Mouse (Mus musculus) limb, embryonic 10.5 days (tissue): ENCODE results near the gene Cog4. TPM values are rescaled to one million over a fixed set of nuclear protein-coding genes. Genes with fewer than 3 reads are reported as not detected.
A peak's percentile ranks its signal among the peaks of the same experiment; 100 is the strongest.
"Not testable (repeated sequence)": the region's sequence is repeated elsewhere in the genome, so short reads cannot be mapped to it uniquely, and the experiment has no call there.

Source experiments
- DNase-seq: peaks from one replicate; pipeline ENCODE4 v3.0.0-alpha.2; 2017; ENCODE audit warnings: low spot score
- H3K27ac ChIP-seq: fragments of 300-500 bp; sonication (generic); 2 replicates; pipeline ENCODE4 v1.5.1; 2016; ENCODE audit warnings: mild to moderate bottlenecking
- H3K27me3 ChIP-seq: fragments of 300-500 bp; sonication (generic); 2 replicates; pipeline ENCODE4 v1.6.1; 2016; ENCODE audit warnings: low read depth, mild to moderate bottlenecking; ENCODE audit not compliant: poor library complexity, severe bottlenecking
- H3K36me3 ChIP-seq: fragments of 300-500 bp; sonication (generic); 2 replicates; pipeline ENCODE4 v1.6.1; 2016; ENCODE audit warnings: mild to moderate bottlenecking, moderate library complexity
- H3K4me1 ChIP-seq: fragments of 300-500 bp; sonication (generic); 2 replicates; pipeline ENCODE4 v1.6.1; 2016
- H3K4me3 ChIP-seq: fragments of 300-500 bp; sonication (generic); 2 replicates; pipeline ENCODE4 v1.5.1; 2016; ENCODE audit warnings: mild to moderate bottlenecking, moderate library complexity
- H3K9me3 ChIP-seq: fragments of 300-500 bp; sonication (generic); replicated peaks from 2 replicates; pipeline ENCODE4 v1.6.1; 2016; ENCODE audit warnings: mild to moderate bottlenecking
- WGBS: fragments of 180-500 bp; shearing (Covaris S2); methylation state at CpG from one replicate; pipeline ENCODE4 v1.1.7; 2016; 5-methylcytosine and 5-hydroxymethylcytosine counted together
- polyA plus RNA-seq: library from polyadenylated mRNA; unstranded; fragments of >200 nt; fragmentation: Nextera tagmentation; extraction: Ambion mirVana; gene quantifications from 2 replicates; pipeline ENCODE4 v1.2.1, GENCODE M21; 2016

Cog4 gene
- polyA plus RNA-seq, 1 experiment from 2014 or later = 87.0 TPM

GRCm38 (mm10) chr8:110902579-110902965 is 56.2 kb downstream of the Cog4 start:
- H3K4me3 ChIP-seq = peak overlapping the region; percentile 74

DNA sequence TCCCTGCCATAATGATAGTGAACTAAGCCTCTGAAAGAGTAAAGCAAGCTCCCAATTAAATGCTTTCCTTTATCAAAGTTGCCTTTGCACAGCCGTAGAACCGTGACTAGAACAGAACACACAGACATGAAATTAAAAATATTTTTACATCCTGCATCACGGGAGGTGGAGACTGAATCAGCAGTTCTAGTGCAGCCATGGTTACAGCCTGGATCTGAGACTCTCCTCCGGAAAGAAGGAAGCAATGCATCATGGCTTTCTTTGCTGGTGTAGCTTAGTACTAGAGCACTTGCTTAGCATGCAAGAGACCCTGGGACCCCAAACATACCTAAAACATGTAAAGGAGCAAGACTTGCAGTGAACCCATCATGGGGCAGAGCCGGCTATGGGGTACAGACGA is 59.0 kb downstream of the Cog4 start:
- H3K4me1 ChIP-seq = peaks cover 7% of the 10 kb centered on the region
- no peaks in the 10 kb centered on the region for H3K27me3 ChIP-seq
- no peak overlapping the region for H3K27ac ChIP-seq
- no peaks in the 10 kb centered on the region for H3K9me3 ChIP-seq
- no peak overlapping the region for H3K4me3 ChIP-seq
- no peaks in the 10 kb centered on the region for H3K36me3 ChIP-seq
- DNase-seq = no peak
- WGBS = 90% methylated on average over 6 of the region's 6 CpGs

More at GRCm38 (mm10) chr8:110902579-110902965, 56.2 kb downstream of the Cog4 start:
- Histone ChIP-seq H3K4me1 (peaks cover 7% of the 10 kb centered on the region), H3K36me3 (peaks cover 18% of the 10 kb centered on the region), H3K27me3 (no peaks in the 10 kb centered on the region), H3K27ac (peak overlapping the region; percentile 85), H3K9me3 (no peaks in the 10 kb centered on the region)
- WGBS = 73% methylated on average over 2 of the region's 2 CpGs
- DNase-seq = no peak

DNA sequence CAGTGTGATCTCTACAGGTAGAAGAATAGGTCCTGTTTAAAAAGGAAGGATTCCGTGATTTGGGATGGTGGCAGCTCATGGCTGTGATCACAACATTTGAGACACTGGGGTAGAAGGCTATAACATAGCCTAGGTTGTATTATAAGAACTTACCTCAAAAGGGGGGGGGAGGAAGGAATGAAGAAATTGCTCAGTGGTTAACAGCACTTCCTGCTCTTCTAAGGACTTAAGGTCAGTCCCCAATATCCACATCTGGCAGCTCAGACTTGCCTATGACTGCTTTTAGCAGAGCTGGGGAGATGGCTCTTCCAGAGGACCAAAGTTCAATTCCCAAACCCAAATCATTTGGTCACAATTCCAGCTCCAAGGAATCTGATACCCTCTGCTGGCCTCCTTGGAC is 60.3 kb downstream of the Cog4 start:
- Histone ChIP-seq H3K27me3 (no peaks in the 10 kb centered on the region), H3K27ac (no peak overlapping the region), H3K36me3 (no peaks in the 10 kb centered on the region), H3K4me1 (peaks cover 2% of the 10 kb centered on the region), H3K9me3 (no peaks in the 10 kb centered on the region), H3K4me3 (no peak overlapping the region)
- 97% methylated on average over 1 of the region's 1 CpGs for WGBS
- DNase-seq = no peak

DNA sequence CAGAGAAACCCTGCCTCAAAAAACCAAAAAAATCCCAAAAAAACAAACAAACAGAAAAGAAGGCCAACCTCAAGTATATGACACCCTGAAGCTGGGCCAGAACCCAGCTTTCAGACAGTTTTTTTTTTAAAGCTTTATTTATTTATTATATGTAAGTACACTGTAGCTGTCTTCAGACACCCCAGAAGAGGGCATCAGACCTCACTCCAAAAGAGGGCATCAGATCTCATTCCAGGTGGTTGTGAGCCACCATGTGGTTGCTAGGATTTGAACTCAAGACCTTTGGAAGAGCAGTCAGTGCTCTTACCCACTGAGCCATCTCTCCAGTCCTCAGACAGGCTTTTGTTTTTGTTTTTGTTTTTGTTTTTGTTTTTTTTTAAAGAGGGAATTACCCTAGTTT is 63.5 kb downstream of the Cog4 start:
- not testable (repeated sequence) for DNase-seq, H3K27ac ChIP-seq, H3K4me3 ChIP-seq, H3K9me3 ChIP-seq, H3K36me3 ChIP-seq, H3K27me3 ChIP-seq, H3K4me1 ChIP-seq

DNA sequence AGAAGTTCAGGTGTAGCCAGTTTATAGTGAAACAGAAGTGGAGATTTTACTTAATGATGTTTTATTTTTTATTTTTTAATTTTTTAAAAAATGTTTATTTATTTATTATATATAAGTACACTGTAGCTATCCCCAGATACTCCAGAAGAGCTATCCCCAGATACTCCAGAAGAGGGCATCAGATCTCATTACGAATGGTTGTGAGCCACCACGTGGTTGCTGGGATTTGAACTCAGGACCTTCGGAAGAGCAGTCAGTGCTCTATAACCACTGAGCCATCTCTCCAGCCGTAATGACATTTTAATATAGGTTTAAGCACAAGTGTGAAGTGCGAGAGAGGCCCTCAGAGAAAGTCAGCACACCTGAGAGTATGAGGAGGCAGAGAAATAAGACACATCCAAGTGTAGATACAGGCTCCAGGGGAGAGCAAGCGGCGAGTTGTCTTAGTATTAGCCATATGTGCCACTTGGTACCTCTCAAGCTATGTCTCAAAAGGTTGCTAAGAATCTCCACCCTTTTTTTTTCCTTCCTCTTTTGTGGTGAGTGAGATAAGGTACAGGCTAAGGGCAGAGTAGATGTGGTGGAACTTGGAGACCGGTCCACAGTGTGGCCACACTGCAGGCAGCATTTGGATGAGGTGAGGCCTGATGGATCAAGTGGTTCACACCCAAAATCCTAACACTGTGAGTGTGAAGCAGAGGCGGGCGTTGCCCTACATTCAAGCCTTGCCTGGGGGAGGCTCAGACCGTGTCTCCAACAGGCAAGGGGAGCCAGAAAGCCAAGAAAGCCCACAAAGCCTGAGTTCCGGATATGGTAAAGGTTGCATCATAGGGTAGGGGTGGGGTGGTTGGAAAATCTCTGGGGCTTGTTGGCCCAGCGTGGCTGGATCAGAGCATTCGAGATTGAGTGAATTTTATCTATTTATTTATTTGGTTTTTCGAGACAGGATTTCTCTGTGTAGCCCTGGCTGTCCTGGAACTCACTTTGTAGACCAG is 65.5 kb downstream of the Cog4 start:
- 84% methylated on average over 15 of the region's 15 CpGs for WGBS
- H3K27me3 ChIP-seq = no peaks in the 10 kb centered on the region
- no peak overlapping the region for H3K4me3 ChIP-seq
- H3K36me3 ChIP-seq = no peaks in the 10 kb centered on the region
- DNase-seq = no peak
- H3K9me3 ChIP-seq = no peaks in the 10 kb centered on the region
- no peak overlapping the region for H3K27ac ChIP-seq
- no peaks in the 10 kb centered on the region for H3K4me1 ChIP-seq

DNA sequence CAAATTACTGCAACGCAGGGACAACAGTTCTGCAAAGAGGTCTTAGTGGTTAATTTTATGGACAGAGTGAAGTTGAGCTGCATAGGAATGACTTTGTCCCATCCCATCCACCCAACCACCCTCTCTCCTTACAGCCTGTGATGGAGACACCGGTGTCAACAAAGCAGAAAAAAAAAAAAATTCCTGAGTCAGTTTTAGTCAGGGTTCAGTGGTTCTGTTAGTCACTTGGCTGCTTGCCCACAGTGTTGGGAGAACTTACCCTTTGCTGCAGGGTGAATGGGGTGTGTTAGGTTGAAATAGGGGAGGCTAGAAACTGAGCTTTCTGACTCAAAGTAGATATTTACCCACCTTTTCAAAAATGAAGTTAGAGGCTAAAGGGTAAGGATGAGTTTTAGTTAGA is 71.0 kb downstream of the Cog4 start:
- no peak for DNase-seq
- no peaks in the 10 kb centered on the region for H3K27me3 ChIP-seq
- peaks cover 35% of the 10 kb centered on the region for H3K4me1 ChIP-seq
- H3K36me3 ChIP-seq = peaks cover 8% of the 10 kb centered on the region; the same call in 1 of the 2 replicates
- H3K4me3 ChIP-seq = no peak overlapping the region
- H3K9me3 ChIP-seq = no peaks in the 10 kb centered on the region
- H3K27ac ChIP-seq = no peak overlapping the region
- 86% methylated on average over 2 of the region's 2 CpGs for WGBS

- Histone ChIP-seq H3K27me3 (no peaks in the 10 kb centered on the region), H3K4me1 (peaks cover 39% of the 10 kb centered on the region), H3K36me3 (peaks cover 14% of the 10 kb centered on the region), H3K27ac (no peak overlapping the region), H3K4me3 (no peak overlapping the region), H3K9me3 (no peaks in the 10 kb centered on the region)
- no peak for DNase-seq
- WGBS = 80% methylated on average over 11 of the region's 11 CpGs
These were observed 71.6 kb downstream of the Cog4 start for GRCm38 (mm10) chr8:110918027-110918426.

DNA sequence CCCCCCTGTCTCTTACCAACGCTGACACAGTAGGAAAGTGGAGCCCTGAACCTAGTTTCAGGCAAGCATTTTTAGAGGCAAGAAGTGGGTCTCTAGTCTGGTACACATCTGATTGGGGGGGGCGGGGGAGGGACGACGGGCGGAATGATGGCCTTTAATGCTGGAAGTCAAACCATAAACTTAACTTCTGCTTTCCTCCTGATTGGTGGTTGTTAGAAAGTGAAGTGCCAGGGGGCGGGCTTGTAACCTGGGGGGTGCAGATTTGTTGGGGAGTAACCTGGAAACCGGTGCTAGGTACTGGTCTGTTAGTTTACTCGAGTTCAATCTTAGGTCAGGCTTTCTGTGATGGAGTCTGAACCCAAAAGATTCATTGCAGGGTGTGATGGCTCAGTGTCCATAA is 72.1 kb downstream of the Cog4 start:
- Histone ChIP-seq H3K36me3 (peaks cover 19% of the 10 kb centered on the region), H3K4me1 (peaks cover 39% of the 10 kb centered on the region), H3K27me3 (no peaks in the 10 kb centered on the region), H3K27ac (no peak overlapping the region), H3K4me3 (no peak overlapping the region), H3K9me3 (no peaks in the 10 kb centered on the region)
- DNase-seq = no peak
- 52% methylated on average over 8 of the region's 8 CpGs for WGBS

DNA sequence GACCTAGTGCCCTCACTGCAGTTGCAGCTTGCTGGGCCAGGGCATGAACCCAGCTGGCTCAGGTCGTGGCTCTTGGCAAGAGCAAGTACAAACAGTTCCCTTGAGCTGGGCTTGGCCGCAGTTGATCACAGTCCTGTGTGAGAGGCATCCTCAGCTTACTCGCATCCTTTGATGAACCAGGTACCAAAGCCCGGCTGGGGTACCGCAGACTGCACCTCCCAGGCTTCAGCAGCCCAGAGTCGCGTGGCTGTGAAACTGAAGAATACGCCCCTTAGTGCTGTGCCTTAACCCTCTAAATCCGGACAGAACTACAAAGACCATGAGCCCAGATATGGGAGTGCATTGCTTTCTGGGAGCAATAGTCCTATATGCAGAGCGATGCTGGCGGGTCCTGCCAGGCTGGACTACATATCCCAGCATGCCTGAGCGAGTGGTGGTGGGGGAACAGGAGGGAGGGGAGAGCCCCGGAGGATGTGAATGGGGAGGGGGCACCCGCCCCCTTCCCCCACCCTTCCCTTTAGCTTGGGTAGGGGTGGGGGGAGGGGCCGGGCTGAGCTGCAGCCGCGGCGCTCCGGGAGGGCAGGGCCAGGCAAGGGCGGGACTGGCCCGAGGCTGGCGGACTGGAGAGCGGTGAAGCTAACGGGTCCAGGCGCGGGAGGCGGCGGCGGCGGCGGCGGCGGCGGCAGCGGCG is 73.1 kb downstream of the Cog4 start, which contains the start of gene St3gal2:
St3gal2 (plus strand) TSS at position 582 of the 691 bp plus-strand sequence.
- no peaks in the 10 kb centered on the region for H3K27me3 ChIP-seq
- peak; percentile 92 for DNase-seq
- peak within 1 kb of the TSS; percentile 97 for H3K27ac ChIP-seq
- 3% methylated on average over 35 of the region's 36 CpGs for WGBS
- peaks cover 39% of the 10 kb centered on the region for H3K4me1 ChIP-seq
- peaks cover 28% of the 10 kb centered on the region for H3K36me3 ChIP-seq
- H3K9me3 ChIP-seq = no peaks in the 10 kb centered on the region
- H3K4me3 ChIP-seq = peak within 1 kb of the TSS; percentile 87

DNA sequence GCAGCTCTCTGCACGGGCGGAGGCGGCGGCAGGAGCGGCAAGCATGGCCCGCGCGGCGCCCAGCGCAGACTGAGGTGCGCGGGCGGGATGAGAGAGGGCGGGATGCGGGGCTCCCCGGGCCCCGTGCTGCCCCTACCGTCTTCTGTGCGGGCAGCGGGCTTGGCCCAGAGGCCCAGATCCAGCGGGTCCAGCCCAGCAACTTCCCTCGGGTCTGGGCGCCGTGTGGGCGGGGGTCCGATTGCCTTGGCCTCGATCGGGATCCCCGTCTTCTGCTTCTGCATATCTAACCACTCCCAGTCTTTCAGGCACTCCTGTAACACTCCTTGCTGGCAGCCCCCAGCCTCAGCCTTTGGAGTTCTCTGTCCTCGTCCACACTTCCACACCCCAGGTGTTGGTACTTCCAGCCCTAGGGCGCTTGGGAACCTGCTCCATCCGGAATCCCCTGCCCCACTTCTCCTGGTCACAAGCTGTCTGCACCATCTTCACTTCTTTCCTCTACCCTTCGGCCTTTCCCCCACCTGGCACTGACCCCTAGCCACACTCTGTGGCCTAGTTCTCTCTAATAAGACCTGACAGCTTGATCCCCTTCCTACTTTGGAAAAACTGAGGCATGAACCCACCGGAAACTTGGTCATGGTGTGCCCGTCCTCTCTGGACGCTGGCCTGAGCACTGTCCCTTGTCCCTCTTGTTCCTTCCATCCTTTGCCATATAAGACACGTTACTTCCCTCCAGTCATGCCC is 73.8 kb downstream of the Cog4 start:
- Histone ChIP-seq H3K27me3 (no peaks in the 10 kb centered on the region), H3K4me1 (peaks cover 39% of the 10 kb centered on the region), H3K27ac (peak overlapping the region; percentile 97), H3K4me3 (peak overlapping the region; percentile 87), H3K36me3 (peaks cover 35% of the 10 kb centered on the region), H3K9me3 (no peaks in the 10 kb centered on the region)
- WGBS = 1% methylated on average over 37 of the region's 37 CpGs
- peak; percentile 72 for DNase-seq

DNA sequence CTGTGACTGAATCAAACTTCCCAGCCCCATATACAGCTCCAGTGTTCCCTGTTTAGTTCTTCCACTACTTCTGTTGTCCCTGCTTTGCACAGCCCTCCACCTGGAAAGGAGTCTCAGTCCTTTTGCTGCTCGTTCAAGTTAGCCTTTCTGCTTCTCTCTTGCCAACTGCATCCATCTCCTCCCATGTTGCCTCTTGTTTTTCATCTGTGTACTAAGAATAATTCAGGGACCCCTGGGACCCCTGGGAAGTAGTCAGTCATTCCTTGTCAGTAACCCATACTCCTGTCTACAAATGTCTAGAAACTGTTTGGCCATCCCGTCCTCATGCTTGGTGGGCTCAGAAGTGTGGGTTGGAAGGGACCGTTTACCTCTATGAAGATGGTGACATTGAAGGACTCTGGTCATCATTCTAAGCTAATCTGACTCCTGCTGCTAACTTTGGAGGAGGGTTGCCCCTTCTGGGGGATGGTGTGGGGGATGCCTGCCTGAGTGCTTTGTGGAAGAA is 74.4 kb downstream of the Cog4 start:
- Histone ChIP-seq H3K36me3 (peaks cover 40% of the 10 kb centered on the region), H3K4me1 (peaks cover 44% of the 10 kb centered on the region), H3K27ac (peak overlapping the region; percentile 97), H3K27me3 (no peaks in the 10 kb centered on the region), H3K9me3 (no peaks in the 10 kb centered on the region), H3K4me3 (peak overlapping the region; percentile 87)
- no peak for DNase-seq
- 17% methylated on average over 3 of the region's 3 CpGs for WGBS

GRCm38 (mm10) chr8:110921492-110922230 is 75.3 kb downstream of the Cog4 start:
- 6% methylated on average over 7 of the region's 7 CpGs for WGBS
- Histone ChIP-seq H3K36me3 (peaks cover 41% of the 10 kb centered on the region), H3K4me3 (peak overlapping the region; percentile 87), H3K4me1 (peaks cover 50% of the 10 kb centered on the region), H3K27ac (peak overlapping the region; percentile 97), H3K27me3 (no peaks in the 10 kb centered on the region), H3K9me3 (no peaks in the 10 kb centered on the region)
- DNase-seq = peak; percentile 82
